Mouse (Mus musculus): ENCODE results near the gene Bcat1. TPM values are rescaled to one million over a fixed set of nuclear protein-coding genes. Genes with fewer than 3 reads are reported as not detected.

Bcat1 gene
- 100 and 101 TPM in 2 replicates for polyA plus RNA-seq (2015; fragmentation: Nextera tagmentation; extraction: Ambion mirVana)

- ATAC-seq (replicated peaks) = peak; percentile 82
- H3K4me2 ChIP-seq (replicated peaks) = peak within 1 kb of the TSS; percentile 98
- H3K4me1 ChIP-seq = peaks cover 10% of the 10 kb centered on the region; the same call in 1 of the 2 replicates
- no peaks in the 10 kb centered on the region for H3K27me3 ChIP-seq
- peak within 1 kb of the TSS; percentile 58 for H3K9ac ChIP-seq (replicated peaks)
- under 1% methylated on average over 39 of the region's 39 CpGs for WGBS
- H3K4me3 ChIP-seq = peak within 1 kb of the TSS; percentile 45
- H3K27ac ChIP-seq (replicated peaks) = no peak within 1 kb of the TSS
- H3K36me3 ChIP-seq = no peaks in the 10 kb centered on the region
- H3K9me3 ChIP-seq = no peaks in the 10 kb centered on the region
These were observed at the start of gene Bcat1 for GRCm38 (mm10) chr6:145075548-145076224. Gene Bcat1 (minus strand): TSS chr6:145076184.

GRCm38 (mm10) chr6:145125591-145126113 lies 49.7 kb upstream of the Bcat1 start:
- H3K4me1 ChIP-seq = no peaks in the 10 kb centered on the region
- no peaks in the 10 kb centered on the region for H3K36me3 ChIP-seq
- H3K27me3 ChIP-seq = no peaks in the 10 kb centered on the region
- 66% methylated on average over 7 of the region's 7 CpGs for WGBS
- H3K27ac ChIP-seq (replicated peaks) = no peak overlapping the region
- no peaks in the 10 kb centered on the region for H3K9me3 ChIP-seq
- H3K4me3 ChIP-seq = no peak overlapping the region
- ATAC-seq (replicated peaks) = no peak
- H3K9ac ChIP-seq (replicated peaks) = no peak overlapping the region
- no peak overlapping the region for H3K4me2 ChIP-seq (replicated peaks)

GRCm38 (mm10) chr6:145124621-145125020 lies 48.6 kb upstream of the Bcat1 start:
- Histone ChIP-seq H3K27ac (replicated peaks) (no peak overlapping the region), H3K36me3 (no peaks in the 10 kb centered on the region), H3K4me1 (no peaks in the 10 kb centered on the region), H3K9ac (replicated peaks) (no peak overlapping the region), H3K4me3 (no peak overlapping the region), H3K4me2 (replicated peaks) (no peak overlapping the region), H3K27me3 (no peaks in the 10 kb centered on the region), H3K9me3 (no peaks in the 10 kb centered on the region)
- ATAC-seq (replicated peaks) = no peak
- 83% methylated on average over 1 of the region's 1 CpGs for WGBS

- 83% methylated on average over 11 of the region's 11 CpGs for WGBS
- Histone ChIP-seq H3K27me3 (no peaks in the 10 kb centered on the region), H3K9ac (replicated peaks) (no peak overlapping the region), H3K4me3 (no peak overlapping the region), H3K27ac (replicated peaks) (no peak overlapping the region), H3K36me3 (no peaks in the 10 kb centered on the region), H3K4me2 (replicated peaks) (no peak overlapping the region), H3K4me1 (no peaks in the 10 kb centered on the region), H3K9me3 (no peaks in the 10 kb centered on the region)
- no peak for ATAC-seq (replicated peaks)
These were observed 47.4 kb upstream of the Bcat1 start for GRCm38 (mm10) chr6:145123136-145124060.

DNA sequence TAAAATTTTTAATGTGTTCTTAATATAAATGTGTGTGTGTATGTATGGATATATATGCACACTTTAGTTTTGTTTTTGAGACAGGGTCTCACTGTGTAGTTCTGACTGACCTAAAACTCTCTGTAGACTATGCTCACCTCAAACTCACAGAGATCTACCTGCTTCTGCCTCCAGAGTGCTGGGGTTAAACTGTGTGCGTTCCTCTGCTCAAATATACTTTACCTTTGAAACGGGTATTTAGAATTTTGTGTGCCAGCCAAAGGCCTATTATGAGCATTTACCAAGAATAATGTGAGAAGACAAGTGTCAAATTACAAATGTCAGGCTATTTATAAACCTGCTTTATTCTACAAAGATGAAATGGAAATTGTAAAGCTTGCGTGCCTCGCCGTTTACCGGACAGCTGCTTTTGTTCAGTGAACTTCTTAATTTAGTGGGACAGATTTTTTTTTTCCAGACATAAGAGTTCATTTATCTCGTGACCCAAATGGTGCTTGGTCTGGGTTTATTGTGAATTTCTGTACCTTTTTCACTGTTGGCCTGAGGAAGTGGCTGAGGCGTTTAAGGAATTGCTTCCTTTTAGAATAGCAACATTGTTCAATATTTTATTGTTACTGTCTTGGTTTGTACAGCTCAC lies 46.6 kb upstream of the Bcat1 start:
- WGBS = 35% methylated on average over 8 of the region's 8 CpGs
- Histone ChIP-seq H3K27ac (replicated peaks) (no peak overlapping the region), H3K27me3 (no peaks in the 10 kb centered on the region), H3K4me1 (no peaks in the 10 kb centered on the region), H3K9me3 (no peaks in the 10 kb centered on the region), H3K4me2 (replicated peaks) (no peak overlapping the region), H3K4me3 (no peak overlapping the region), H3K9ac (replicated peaks) (no peak overlapping the region), H3K36me3 (no peaks in the 10 kb centered on the region)
- no peak for ATAC-seq (replicated peaks)

DNA sequence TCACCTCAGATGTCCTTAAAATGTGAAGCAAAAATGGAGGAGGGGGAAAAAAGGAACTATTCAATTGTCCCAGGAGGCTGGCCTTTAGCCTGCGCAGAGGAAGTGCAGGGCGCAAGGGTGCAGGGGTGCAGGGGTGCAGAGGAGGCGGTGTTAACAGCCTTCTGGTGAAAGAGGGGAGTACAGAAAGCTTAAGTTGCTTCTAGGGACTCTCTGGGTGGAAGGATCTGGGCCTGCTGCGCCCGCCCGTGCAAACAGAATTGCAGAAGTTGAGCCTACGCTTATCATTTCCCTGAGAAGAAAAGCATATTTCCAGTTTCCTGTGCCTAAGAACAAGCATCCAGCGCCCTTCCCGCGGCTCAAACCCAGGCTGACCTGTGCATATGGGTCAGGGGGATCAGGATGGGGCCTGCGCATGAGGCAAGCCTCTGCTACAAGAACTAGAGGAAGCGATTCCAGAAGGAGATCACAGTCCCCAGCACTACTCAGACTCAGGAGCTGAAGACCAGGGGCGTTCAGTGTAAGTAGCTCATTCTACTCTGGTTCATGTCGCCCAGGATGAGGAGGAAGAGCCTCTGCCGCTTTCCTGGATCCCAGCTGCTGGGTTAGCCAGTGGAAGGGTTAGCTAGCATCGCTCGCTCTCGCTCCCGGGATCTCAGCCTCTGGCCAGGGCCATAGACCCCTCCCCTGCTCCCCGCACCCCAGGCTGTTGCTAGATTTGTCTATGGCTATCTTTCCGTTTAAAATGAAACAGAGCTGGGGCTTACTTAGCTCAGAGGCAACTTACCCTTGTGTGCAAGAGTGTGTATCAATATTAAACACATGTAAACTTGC lies 45.8 kb upstream of the Bcat1 start:
- Histone ChIP-seq H3K27me3 (no peaks in the 10 kb centered on the region), H3K4me3 (no peak overlapping the region), H3K4me2 (replicated peaks) (no peak overlapping the region), H3K9ac (replicated peaks) (no peak overlapping the region), H3K27ac (replicated peaks) (no peak overlapping the region), H3K4me1 (peaks cover 2% of the 10 kb centered on the region; the same call in 1 of the 2 replicates), H3K36me3 (no peaks in the 10 kb centered on the region), H3K9me3 (no peaks in the 10 kb centered on the region)
- ATAC-seq (replicated peaks) = no peak
- 51% methylated on average over 21 of the region's 21 CpGs for WGBS

GRCm38 (mm10) chr6:145120787-145121589 lies 45.0 kb upstream of the Bcat1 start:
- Histone ChIP-seq H3K27me3 (no peaks in the 10 kb centered on the region), H3K4me2 (replicated peaks) (no peak overlapping the region), H3K4me3 (no peak overlapping the region), H3K36me3 (no peaks in the 10 kb centered on the region), H3K9me3 (no peaks in the 10 kb centered on the region), H3K27ac (replicated peaks) (no peak overlapping the region), H3K4me1 (peaks cover 10% of the 10 kb centered on the region), H3K9ac (replicated peaks) (no peak overlapping the region)
- 58% methylated on average over 18 of the region's 18 CpGs for WGBS
- ATAC-seq (replicated peaks) = no peak

DNA sequence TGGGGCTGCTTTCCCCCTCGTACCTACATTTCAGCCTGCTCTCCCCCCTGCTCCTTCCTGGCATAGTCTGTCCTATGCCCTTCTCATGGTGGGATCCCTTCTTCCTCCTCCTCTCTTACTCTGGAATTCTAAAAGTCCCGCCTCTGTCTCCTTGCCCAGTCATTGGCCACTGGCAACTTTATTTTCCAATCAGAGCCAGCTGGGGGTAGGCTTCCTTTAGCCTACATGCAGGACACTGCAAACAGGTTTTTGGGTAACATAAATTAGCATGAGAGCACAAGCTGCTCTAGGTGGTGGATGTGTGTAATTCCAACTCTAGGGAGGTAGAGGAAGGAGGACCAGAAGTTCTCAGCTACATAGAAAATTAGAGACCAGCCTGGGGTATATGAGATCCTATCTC lies 44.1 kb upstream of the Bcat1 start:
- Histone ChIP-seq H3K4me3 (no peak overlapping the region), H3K9me3 (no peaks in the 10 kb centered on the region), H3K9ac (replicated peaks) (no peak overlapping the region), H3K4me1 (peaks cover 12% of the 10 kb centered on the region), H3K27me3 (no peaks in the 10 kb centered on the region), H3K27ac (replicated peaks) (no peak overlapping the region), H3K4me2 (replicated peaks) (no peak overlapping the region), H3K36me3 (no peaks in the 10 kb centered on the region)
- ATAC-seq (replicated peaks) = no peak
- 64% methylated on average over 2 of the region's 2 CpGs for WGBS

- WGBS = 2% methylated on average over 4 of the region's 4 CpGs
- Histone ChIP-seq H3K4me1 (peaks cover 12% of the 10 kb centered on the region), H3K9ac (replicated peaks) (no peak overlapping the region), H3K9me3 (no peaks in the 10 kb centered on the region), H3K27ac (replicated peaks) (peak overlapping the region; percentile 31), H3K4me3 (no peak overlapping the region), H3K27me3 (no peaks in the 10 kb centered on the region), H3K36me3 (no peaks in the 10 kb centered on the region), H3K4me2 (replicated peaks) (no peak overlapping the region)
- ATAC-seq (replicated peaks) = peak; percentile 71
These were observed 40.2 kb upstream of the Bcat1 start for GRCm38 (mm10) chr6:145116098-145116672.

- 65% methylated on average over 6 of the region's 6 CpGs for WGBS
- Histone ChIP-seq H3K4me1 (peaks cover 12% of the 10 kb centered on the region), H3K27ac (replicated peaks) (peak within 1 kb of the TSS; percentile 31), H3K9ac (replicated peaks) (no peak within 1 kb of the TSS), H3K9me3 (no peaks in the 10 kb centered on the region), H3K4me2 (replicated peaks) (no peak within 1 kb of the TSS), H3K27me3 (no peaks in the 10 kb centered on the region), H3K36me3 (no peaks in the 10 kb centered on the region), H3K4me3 (no peak within 1 kb of the TSS)
- no peak for ATAC-seq (replicated peaks)
These were observed 39.6 kb upstream of the Bcat1 start, which contains the start of gene Lrmp for GRCm38 (mm10) chr6:145115476-145116097. Gene Lrmp (plus strand): TSS chr6:145115653.

Measured in forebrain, embryonic 15.5 days (tissue).